Comparison of ENCODE assay signal across 13 mouse cellular contexts in the genomic region with DNA sequence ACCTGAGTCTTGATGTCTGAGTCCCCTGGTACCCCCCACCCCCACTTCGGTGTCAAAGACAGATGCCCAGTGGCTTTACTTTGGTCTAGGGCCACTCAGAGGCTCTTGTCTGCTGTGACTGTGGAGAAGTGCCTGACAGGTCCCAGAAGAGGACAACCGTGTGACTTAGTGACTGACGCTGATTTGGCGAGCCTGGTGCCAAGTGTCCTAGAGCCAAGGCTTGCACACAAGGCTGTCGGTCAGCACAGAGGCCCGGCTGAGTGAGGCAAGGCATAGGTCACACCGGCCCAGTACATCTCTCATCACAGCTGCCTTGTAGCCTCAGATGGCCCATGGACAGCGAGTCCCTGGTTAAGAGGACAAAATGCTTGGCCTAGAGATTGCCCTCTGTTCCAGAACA. TPM values are rescaled to one million over a fixed set of nuclear protein-coding genes. Genes with fewer than 3 reads are reported as not detected.
"Had no signal": no experiment of that assay in that cellular context is flagged by ENCODE, and none has a peak within 500 bp of the region (broad histone marks: within the 10 kb centered on the region; RNA-seq: fewer than 3 reads in every experiment).

No protein-coding gene starts in this region.

- H3K9ac ChIP-seq: liver, embryonic 15.5 days; neural tube, embryonic 12.5 days had no signal

- DNase-seq: lung, adult 2 months; lung, postnatal 36 days; midbrain, embryonic 14.5 days; thymus, postnatal 4 days had no signal

- H3K27ac ChIP-seq: left cerebral cortex, adult 2 months; limb, embryonic 10.5 days; liver, embryonic 15.5 days; neural tube, embryonic 12.5 days; stomach, postnatal 0 days had no signal

- H3K9me3 ChIP-seq: limb, embryonic 10.5 days; liver, embryonic 15.5 days; neural tube, embryonic 12.5 days had no signal

- ATAC-seq: lung, postnatal 0 days had no signal

- H3K4me2 ChIP-seq: liver, embryonic 11.5 days; liver, embryonic 15.5 days; neural tube, embryonic 12.5 days had no signal

- H3K36me3 ChIP-seq: limb, embryonic 10.5 days; liver, embryonic 15.5 days; neural tube, embryonic 12.5 days had no signal

- H3K4me1 ChIP-seq: liver, embryonic 15.5 days; neural tube, embryonic 12.5 days had no signal

- H3K27me3 ChIP-seq: neural tube, embryonic 12.5 days had no signal

- H3K4me3 ChIP-seq: left cerebral cortex, adult 2 months; limb, embryonic 10.5 days; liver, embryonic 15.5 days; neural tube, embryonic 12.5 days had no signal

RNA-seq across cellular contexts. Expression of a gene that starts 22.5 kb away (rescaled TPM):
- total RNA-seq: monocyte, adult 5-6 weeks; neutrophil, adult 5-6 weeks had no signal

RNA-seq across cellular contexts. Expression of a gene that starts 52.1 kb away (rescaled TPM):
- total RNA-seq: monocyte, adult 5-6 weeks had no signal
